Mouse (Mus musculus) urinary bladder, adult 2 months (tissue): ENCODE results near the gene Gm12248. TPM values are rescaled to one million over a fixed set of nuclear protein-coding genes. Genes with fewer than 3 reads are reported as not detected.
A peak's percentile ranks its signal among the peaks of the same experiment; 100 is the strongest.

ENCODE experiments used
- DNase-seq: peaks from one replicate; pipeline ENCODE4 v3.0.0; 2022; ENCODE audit warnings: low spot score
- polyA plus RNA-seq: library from polyadenylated mRNA; depleted of rRNA; stranded (reverse); fragments of >200 nt; gene quantifications from 2 replicates; pipeline ENCODE4 v1.2.3, GENCODE M21; 2012; rRNA removed

Gene Gm12248
- polyA plus RNA-seq = not detected in 2 replicates

GRCm38 (mm10) chr11:58093021-58093528 is at the start of gene Gm12248:
TSS of gene Gm12248 (minus strand) at chr11:58093134.
- no peak for DNase-seq

- DNase-seq = no peak
Measured at GRCm38 (mm10) chr11:58139466-58139865, 46.5 kb upstream of the Gm12248 start.

GRCm38 (mm10) chr11:58138821-58139220 is 45.9 kb upstream of the Gm12248 start:
- no peak for DNase-seq

- no peak for DNase-seq
Measured at GRCm38 (mm10) chr11:58136677-58137076, 43.7 kb upstream of the Gm12248 start.

GRCm38 (mm10) chr11:58135296-58135695 is 42.4 kb upstream of the Gm12248 start:
- DNase-seq = no peak

- DNase-seq = no peak
Measured at GRCm38 (mm10) chr11:58134869-58135268, 41.9 kb upstream of the Gm12248 start.

GRCm38 (mm10) chr11:58132026-58132425 is 39.1 kb upstream of the Gm12248 start:
- no peak for DNase-seq

GRCm38 (mm10) chr11:58129302-58129843 is 36.4 kb upstream of the Gm12248 start:
- no peak for DNase-seq

GRCm38 (mm10) chr11:58127544-58127943 is 34.6 kb upstream of the Gm12248 start:
- DNase-seq = no peak

- DNase-seq = no peak
Measured at GRCm38 (mm10) chr11:58126397-58127160, 33.6 kb upstream of the Gm12248 start.

- DNase-seq = no peak
Measured at GRCm38 (mm10) chr11:58125021-58125420, 32.1 kb upstream of the Gm12248 start.

GRCm38 (mm10) chr11:58123711-58124110 is 30.8 kb upstream of the Gm12248 start:
- DNase-seq = no peak

GRCm38 (mm10) chr11:58121351-58121750 is 28.4 kb upstream of the Gm12248 start:
- no peak for DNase-seq

- no peak for DNase-seq
Measured at GRCm38 (mm10) chr11:58120655-58121054, 27.7 kb upstream of the Gm12248 start.

- DNase-seq = no peak
Measured at GRCm38 (mm10) chr11:58117044-58117652, 24.2 kb upstream of the Gm12248 start.

GRCm38 (mm10) chr11:58116560-58116959 is 23.6 kb upstream of the Gm12248 start:
- DNase-seq = no peak

- DNase-seq = no peak
Measured at GRCm38 (mm10) chr11:58107664-58108337, 14.9 kb upstream of the Gm12248 start.

GRCm38 (mm10) chr11:58107009-58107408 is 14.1 kb upstream of the Gm12248 start:
- no peak for DNase-seq

GRCm38 (mm10) chr11:58104351-58104791 is 11.4 kb upstream of the Gm12248 start:
- no peak for DNase-seq

- DNase-seq = peak; percentile 96
Measured at GRCm38 (mm10) chr11:58103697-58104306, 10.9 kb upstream of the Gm12248 start, which contains the start of gene Cnot8. TSS of gene Cnot8 (plus strand) at chr11:58104153.

- DNase-seq = no peak
Measured at GRCm38 (mm10) chr11:58103344-58103653, 10.4 kb upstream of the Gm12248 start.
